Mouse (Mus musculus) midbrain, embryonic 11.5 days (tissue): ENCODE data around the gene Synpo2l. TPM values are rescaled to one million over a fixed set of nuclear protein-coding genes. Genes with fewer than 3 reads are reported as not detected.
A peak's percentile ranks its signal among the peaks of the same experiment; 100 is the strongest.

ENCODE experiments used
- ATAC-seq: fragments of 200-750 bp; cut with Nextera tagmentation; 2 replicates; pipeline ENCODE4 v1.8.0; 2017; ENCODE audit warnings: moderate TSS enrichment, moderate library complexity; ENCODE audit not compliant: low FRiP score
- DNase-seq: peaks from one replicate; pipeline ENCODE4 v3.0.0; 2015; ENCODE audit warnings: low spot score; ENCODE audit errors: missing footprints
- H3K27ac ChIP-seq: fragments of 300-500 bp; sonication (generic); 2 replicates; pipeline ENCODE4 v1.5.1; 2014; ENCODE audit warnings: low read depth, low read length
- H3K27me3 ChIP-seq: fragments of 300-500 bp; sonication (generic); 2 replicates; pipeline ENCODE4 v1.6.1; 2014; ENCODE audit warnings: mild to moderate bottlenecking, low read length, moderate library complexity, mixed read lengths; ENCODE audit not compliant: control insufficient read depth, insufficient read depth
- H3K36me3 ChIP-seq: fragments of 300-500 bp; sonication (generic); 2 replicates; pipeline ENCODE4 v1.6.1; 2014; ENCODE audit warnings: mild to moderate bottlenecking, low read length, moderate library complexity, mixed read lengths; ENCODE audit not compliant: control insufficient read depth, insufficient read depth
- H3K4me1 ChIP-seq: fragments of 300-500 bp; sonication (generic); 2 replicates; pipeline ENCODE4 v1.6.1; 2014; ENCODE audit warnings: low read length; ENCODE audit not compliant: control insufficient read depth, insufficient read depth
- H3K4me2 ChIP-seq: fragments of 300-500 bp; sonication (generic); 2 replicates; pipeline ENCODE4 v1.6.1; 2014; ENCODE audit warnings: mild to moderate bottlenecking, moderate library complexity
- H3K4me3 ChIP-seq: fragments of 300-500 bp; sonication (generic); 2 replicates; pipeline ENCODE4 v1.5.1; 2014; ENCODE audit warnings: low read depth, low read length
- H3K9ac ChIP-seq: fragments of 300-500 bp; sonication (generic); 2 replicates; pipeline ENCODE4 v1.6.1; 2014; ENCODE audit warnings: low read length
- H3K9me3 ChIP-seq: fragments of 300-500 bp; sonication (generic); 2 replicates; pipeline ENCODE4 v1.6.1; 2016; ENCODE audit warnings: low read length; ENCODE audit not compliant: control insufficient read depth
- WGBS: fragments of 180-500 bp; shearing (Covaris S2); extraction: QIAGEN DNeasy Blood & Tissue Kit; methylation state at CpG from one replicate; pipeline ENCODE4 v1.1.7; 2014; 5-methylcytosine and 5-hydroxymethylcytosine counted together
- polyA plus RNA-seq: library from polyadenylated mRNA; unstranded; fragments of >200 nt; fragmentation: Nextera tagmentation; extraction: Ambion mirVana; gene quantifications from 2 replicates; pipeline ENCODE4 v1.2.1, GENCODE M21; 2014

Synpo2l gene
- polyA plus RNA-seq, 1 experiment from 2014 or later, result 0.22 TPM

DNA sequence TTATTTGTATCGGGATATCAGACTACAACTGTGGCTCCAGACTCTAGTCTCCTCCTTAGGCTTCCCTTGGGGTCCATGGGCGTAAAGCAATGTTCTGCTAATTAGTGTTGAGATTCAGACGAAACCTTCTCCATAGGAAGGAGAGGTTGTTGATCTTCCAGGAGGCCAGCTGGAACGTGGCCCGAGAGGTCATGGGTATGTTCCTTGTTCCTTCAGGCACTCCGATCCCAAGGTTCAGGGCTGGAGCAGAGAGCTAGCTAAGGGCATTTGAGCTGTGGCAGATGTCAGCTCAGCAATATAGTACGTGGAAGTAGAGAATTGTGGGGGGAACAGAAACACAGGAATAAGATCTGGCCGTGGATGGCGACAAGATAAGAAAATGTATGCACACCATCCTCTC, 12.4 kb downstream of the Synpo2l start:
- no peak for ATAC-seq
- no peak overlapping the region for H3K4me2 ChIP-seq
- no peaks in the 10 kb centered on the region for H3K27me3 ChIP-seq
- no peak for DNase-seq
- WGBS, result 81% methylated on average over 9 of the region's 9 CpGs
- no peak overlapping the region for H3K27ac ChIP-seq
- H3K4me3 ChIP-seq, result no peak overlapping the region
- no peaks in the 10 kb centered on the region for H3K36me3 ChIP-seq
- no peak overlapping the region for H3K9ac ChIP-seq
- no peaks in the 10 kb centered on the region for H3K4me1 ChIP-seq
- H3K9me3 ChIP-seq, result no peaks in the 10 kb centered on the region

GRCm38 (mm10) chr14:20654690-20655421, 13.3 kb downstream of the Synpo2l start:
- Histone ChIP-seq H3K27ac (no peak overlapping the region), H3K9ac (no peak overlapping the region), H3K4me1 (no peaks in the 10 kb centered on the region), H3K27me3 (no peaks in the 10 kb centered on the region), H3K36me3 (no peaks in the 10 kb centered on the region), H3K4me3 (no peak overlapping the region), H3K9me3 (no peaks in the 10 kb centered on the region), H3K4me2 (no peak overlapping the region)
- whole genome bisulfite sequencing, result 80% methylated on average over 9 of the region's 9 CpGs
- ATAC-seq (no peak), DNase-seq (no peak)

GRCm38 (mm10) chr14:20651722-20652256, 16.4 kb downstream of the Synpo2l start:
- H3K4me2 ChIP-seq, result no peak overlapping the region
- no peaks in the 10 kb centered on the region for H3K27me3 ChIP-seq
- H3K9ac ChIP-seq, result no peak overlapping the region
- H3K36me3 ChIP-seq, result no peaks in the 10 kb centered on the region
- no peak overlapping the region for H3K4me3 ChIP-seq
- 72% methylated on average over 4 of the region's 4 CpGs for WGBS
- ATAC-seq, result no peak
- DNase-seq, result no peak
- H3K4me1 ChIP-seq, result no peaks in the 10 kb centered on the region
- no peaks in the 10 kb centered on the region for H3K9me3 ChIP-seq
- H3K27ac ChIP-seq, result no peak overlapping the region

- ATAC-seq, result no peak
- Histone ChIP-seq H3K27me3 (no peaks in the 10 kb centered on the region), H3K4me2 (no peak overlapping the region), H3K9ac (no peak overlapping the region), H3K4me1 (no peaks in the 10 kb centered on the region), H3K4me3 (no peak overlapping the region), H3K9me3 (no peaks in the 10 kb centered on the region), H3K27ac (no peak overlapping the region), H3K36me3 (no peaks in the 10 kb centered on the region)
- DNase-seq, result no peak
- WGBS, result 92% methylated on average over 2 of the region's 2 CpGs
These were observed 17.2 kb downstream of the Synpo2l start for GRCm38 (mm10) chr14:20651000-20651399.

DNA sequence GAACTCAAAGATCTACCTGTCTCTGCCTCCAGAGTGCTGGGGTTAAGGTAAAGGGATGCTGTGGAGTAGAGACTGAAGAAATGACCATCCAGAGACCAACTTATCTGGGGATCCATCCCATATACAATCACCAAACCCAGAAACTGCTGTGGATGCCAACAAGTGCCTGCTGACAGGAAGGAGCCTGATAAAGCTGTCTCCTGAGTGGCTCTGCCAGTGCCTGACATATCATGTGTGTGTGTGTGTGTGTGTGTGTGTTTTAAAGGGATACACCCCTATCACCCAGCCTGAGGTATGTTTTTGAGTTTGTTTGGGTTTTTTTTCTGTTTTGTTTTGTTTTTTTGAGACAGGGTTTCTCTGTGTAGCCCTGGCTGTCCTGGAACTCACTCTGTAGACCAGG, 21.8 kb downstream of the Synpo2l start:
- Histone ChIP-seq H3K4me1 (no peaks in the 10 kb centered on the region), H3K4me2 (no peak overlapping the region), H3K27ac (no peak overlapping the region), H3K9me3 (no peaks in the 10 kb centered on the region), H3K27me3 (no peaks in the 10 kb centered on the region), H3K36me3 (no peaks in the 10 kb centered on the region), H3K4me3 (no peak overlapping the region), H3K9ac (no peak overlapping the region)
- ATAC-seq (no peak), DNase-seq (no peak)

DNA sequence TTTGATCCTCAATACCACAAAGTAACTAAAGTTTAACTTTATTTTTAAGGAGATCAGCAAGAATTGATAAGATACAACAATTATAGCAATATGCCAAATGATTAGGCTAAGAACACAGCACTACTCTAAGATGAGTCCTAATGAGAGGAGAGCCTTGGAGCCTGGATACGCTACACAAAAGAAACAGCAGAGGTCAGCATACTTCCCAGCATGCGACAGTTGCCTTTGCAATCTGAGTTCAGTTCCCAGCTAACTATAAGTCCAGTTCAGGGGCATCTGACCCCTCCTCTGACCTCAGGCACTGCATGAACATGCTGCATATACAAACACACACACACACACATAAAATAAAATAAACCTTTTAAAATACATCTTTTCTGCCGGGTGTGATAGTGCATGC, 22.6 kb downstream of the Synpo2l start:
- DNase-seq (no peak), ATAC-seq (no peak)
- no peak overlapping the region for H3K4me2 ChIP-seq
- H3K36me3 ChIP-seq, result no peaks in the 10 kb centered on the region
- no peaks in the 10 kb centered on the region for H3K27me3 ChIP-seq
- no peak overlapping the region for H3K27ac ChIP-seq
- no peaks in the 10 kb centered on the region for H3K4me1 ChIP-seq
- 32% methylated on average over 3 of the region's 3 CpGs for WGBS
- H3K9me3 ChIP-seq, result no peaks in the 10 kb centered on the region
- H3K4me3 ChIP-seq, result no peak overlapping the region
- no peak overlapping the region for H3K9ac ChIP-seq

GRCm38 (mm10) chr14:20641438-20641875, 26.7 kb downstream of the Synpo2l start:
- ATAC-seq, result no peak
- Histone ChIP-seq H3K9me3 (no peaks in the 10 kb centered on the region), H3K9ac (peak overlapping the region; percentile 94), H3K27me3 (no peaks in the 10 kb centered on the region), H3K36me3 (no peaks in the 10 kb centered on the region), H3K27ac (peak overlapping the region; percentile 84), H3K4me2 (peak overlapping the region; percentile 63), H3K4me3 (peak overlapping the region; percentile 72), H3K4me1 (no peaks in the 10 kb centered on the region)
- WGBS, result 16% methylated on average over 10 of the region's 10 CpGs
- DNase-seq, result no peak

GRCm38 (mm10) chr14:20640644-20641437, 27.3 kb downstream of the Synpo2l start, which contains the start of gene Usp54:
TSS of gene Usp54 (minus strand) at chr14:20641063.
- peak; percentile 99 for DNase-seq
- no peaks in the 10 kb centered on the region for H3K27me3 ChIP-seq
- peak within 1 kb of the TSS; percentile 84 for H3K27ac ChIP-seq
- ATAC-seq, result peak; percentile 95
- no peaks in the 10 kb centered on the region for H3K9me3 ChIP-seq
- under 1% methylated on average over 72 of the region's 73 CpGs for WGBS
- peak within 1 kb of the TSS; percentile 94 for H3K9ac ChIP-seq
- H3K4me2 ChIP-seq, result peak within 1 kb of the TSS; percentile 63
- no peaks in the 10 kb centered on the region for H3K4me1 ChIP-seq
- H3K36me3 ChIP-seq, result no peaks in the 10 kb centered on the region
- peak within 1 kb of the TSS; percentile 72 for H3K4me3 ChIP-seq
